Mouse (Mus musculus): ENCODE measurements at regions not wholly inside any gene's neighbourhood (a gene's known extent, or its start where the extent isn't known, plus 50 kb on each side); places are given as distances from the start of the nearest gene placed in this dataset.

DNA sequence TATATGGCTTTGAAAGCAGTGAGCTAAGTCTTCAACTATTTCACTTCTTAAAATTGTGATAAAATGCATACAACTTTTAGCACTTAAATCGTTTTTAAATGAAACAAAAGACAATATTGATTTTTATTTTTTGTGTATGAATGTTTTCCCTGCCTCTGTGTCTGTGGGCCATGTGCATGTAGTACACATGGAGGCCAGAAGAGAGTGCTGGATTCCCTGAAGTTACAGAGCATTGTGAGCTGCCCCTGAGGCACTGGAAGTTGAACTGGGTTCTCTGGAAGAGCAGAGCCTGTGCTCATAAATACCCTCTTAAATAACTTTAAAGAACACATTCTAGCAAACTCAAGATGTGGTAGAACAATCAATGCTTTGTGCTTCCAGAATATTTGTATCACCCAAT lies 61.8 kb upstream of the Gm6812 start:
- no peak for DNase-seq

DNA sequence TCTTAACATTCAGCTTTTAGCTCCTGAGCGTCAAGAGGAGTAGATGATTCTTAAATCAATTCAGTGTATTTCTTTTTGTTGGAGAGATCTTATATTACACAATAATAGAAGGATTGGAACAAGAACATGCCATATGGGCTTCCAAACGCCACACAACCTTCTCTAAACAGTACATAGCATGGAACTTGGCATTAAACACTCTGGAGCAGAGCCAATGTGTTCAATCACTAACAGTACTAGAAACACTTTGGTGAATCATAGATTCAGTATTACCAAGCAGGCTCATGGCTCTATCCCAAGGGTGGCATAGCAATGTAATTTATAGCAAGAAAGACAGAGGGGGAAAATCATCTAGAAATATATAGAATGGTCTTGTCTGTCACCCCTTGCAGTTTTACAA lies 60.4 kb upstream of the Gm6812 start:
- no peak for DNase-seq

DNA sequence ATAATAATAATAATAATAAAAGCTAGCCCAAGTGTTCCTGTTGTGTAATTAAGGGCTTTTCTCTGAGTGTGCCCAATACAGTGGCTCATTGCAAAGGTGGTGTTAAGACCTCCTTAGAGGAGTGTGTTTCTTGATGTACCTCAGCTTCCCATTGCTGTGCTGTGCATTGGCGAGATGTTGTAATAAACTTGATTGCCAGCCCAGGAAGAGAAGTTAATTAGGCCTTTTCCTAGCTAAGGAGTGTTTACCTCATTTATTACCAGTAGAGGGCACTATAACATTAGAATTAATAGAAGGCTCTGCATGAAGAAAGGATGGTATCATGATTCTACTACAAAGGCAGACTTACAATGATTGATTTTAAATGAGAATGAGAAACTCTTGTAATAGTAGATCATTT lies 57.9 kb upstream of the Gm6812 start:
- DNase-seq: peak; percentile 0

DNA sequence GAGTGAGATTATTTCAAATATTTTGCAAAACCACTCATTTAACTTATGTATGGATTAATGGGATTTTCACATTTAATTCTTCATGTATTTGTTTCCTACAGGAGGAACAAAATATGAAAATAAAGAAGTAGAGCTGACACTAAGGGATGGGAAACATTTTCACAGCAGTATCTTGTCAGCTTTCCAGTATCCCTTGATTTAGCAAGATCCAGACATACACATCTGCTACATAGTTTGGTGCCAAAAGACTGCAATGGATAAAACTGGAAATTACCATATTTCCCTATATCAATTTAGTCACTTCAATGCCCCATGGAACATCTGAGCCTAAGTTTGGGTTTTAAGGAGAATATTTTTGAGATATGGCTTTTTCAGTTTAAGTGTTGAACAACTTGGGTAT lies 52.9 kb upstream of the Gm6812 start:
- DNase-seq: no peak

All from kidney, postnatal 14 days (tissue).